Mouse (Mus musculus) kidney, postnatal 0 days (tissue): ENCODE results near the gene Dpm2. TPM values are rescaled to one million over a fixed set of nuclear protein-coding genes. Genes with fewer than 3 reads are reported as not detected.

ENCODE experiments used
- ATAC-seq: fragments of 200-750 bp; cut with Nextera tagmentation; replicated peaks from 2 replicates; pipeline ENCODE4 v1.8.0; 2017; ENCODE audit warnings: low read depth, moderate number of reproducible peaks, moderate TSS enrichment, moderate library complexity; ENCODE audit not compliant: low FRiP score
- DNase-seq: peaks from one replicate; pipeline ENCODE4 v3.0.0-alpha.2; 2016; ENCODE audit warnings: low spot score
- H3K27ac ChIP-seq: fragments of 300-500 bp; sonication (generic); 2 replicates; pipeline ENCODE4 v1.5.1; 2014; ENCODE audit warnings: mild to moderate bottlenecking
- H3K27me3 ChIP-seq: fragments of 300-500 bp; sonication (generic); 2 replicates; pipeline ENCODE4 v1.6.1; 2014; ENCODE audit warnings: low read length, mixed read lengths; ENCODE audit not compliant: insufficient read depth
- H3K36me3 ChIP-seq: fragments of 300-500 bp; sonication (generic); 2 replicates; pipeline ENCODE4 v1.6.1; 2014; ENCODE audit warnings: low read length, mixed read lengths; ENCODE audit not compliant: insufficient read depth
- H3K4me1 ChIP-seq: fragments of 300-500 bp; sonication (generic); replicated peaks from 2 replicates; pipeline ENCODE4 v1.6.1; 2014; ENCODE audit warnings: antibody characterized with exemption, low read length, mixed read lengths; ENCODE audit not compliant: insufficient read depth
- H3K4me2 ChIP-seq: fragments of 300-500 bp; sonication (generic); 2 replicates; pipeline ENCODE4 v1.6.1; 2014; ENCODE audit warnings: mild to moderate bottlenecking, low read length, moderate library complexity, mixed read lengths
- H3K4me3 ChIP-seq: fragments of 300-500 bp; sonication (generic); replicated peaks from 2 replicates; pipeline ENCODE4 v1.5.1; 2014; ENCODE audit warnings: low read depth, low read length
- H3K9ac ChIP-seq: fragments of 300-500 bp; sonication (generic); 2 replicates; pipeline ENCODE4 v1.6.1; 2014; ENCODE audit warnings: low read depth, low read length
- H3K9me3 ChIP-seq: fragments of 300-500 bp; sonication (generic); replicated peaks from 2 replicates; pipeline ENCODE4 v1.6.1; 2016; ENCODE audit warnings: low read length, inconsistent platforms, mixed read lengths
- CTCF ChIP-seq: IDR thresholded peaks from 2 replicates; pipeline ENCODE4 v1.5.1; 2016; ENCODE audit warnings: antibody characterized with exemption, low read depth, mild to moderate bottlenecking, moderate library complexity
- WGBS: fragments of 180-500 bp; shearing (Covaris S2); extraction: QIAGEN DNeasy Blood & Tissue Kit; methylation state at CpG from one replicate; pipeline ENCODE4 v1.1.7; 2014; 5-methylcytosine and 5-hydroxymethylcytosine counted together
- polyA plus RNA-seq: library from polyadenylated mRNA; unstranded; fragments of >200 nt; fragmentation: Nextera tagmentation; extraction: Ambion mirVana; gene quantifications from 2 replicates; pipeline ENCODE4 v1.2.1, GENCODE M21; 2015

Gene Dpm2
- polyA plus RNA-seq, 1 experiment from 2014 or later = 110 TPM

GRCm38 (mm10) chr2:32541986-32542573, 28.6 kb upstream of the Dpm2 start:
- H3K4me2 ChIP-seq = no peak overlapping the region
- ATAC-seq = no peak
- TF ChIP-seq CTCF = no peak
- H3K9ac ChIP-seq = no peak overlapping the region
- H3K27me3 ChIP-seq = no peaks in the 10 kb centered on the region
- no peak overlapping the region for H3K27ac ChIP-seq
- no peak overlapping the region for H3K4me3 ChIP-seq
- WGBS = 83% methylated on average over 4 of the region's 4 CpGs
- DNase-seq = no peak
- H3K36me3 ChIP-seq = 0 out of 2 replicates have a peak, but pooled peaks cover 2% of the 10 kb centered on the region
- H3K9me3 ChIP-seq = no peaks in the 10 kb centered on the region
- peaks cover 26% of the 10 kb centered on the region for H3K4me1 ChIP-seq

GRCm38 (mm10) chr2:32543031-32543449, 27.6 kb upstream of the Dpm2 start:
- WGBS = 77% methylated on average over 3 of the region's 3 CpGs
- DNase-seq (no peak), ATAC-seq (no peak)
- no peak overlapping the region for H3K27ac ChIP-seq
- 0 out of 2 replicates have a peak, but pooled peaks cover 2% of the 10 kb centered on the region for H3K36me3 ChIP-seq
- H3K9me3 ChIP-seq = no peaks in the 10 kb centered on the region
- H3K27me3 ChIP-seq = no peaks in the 10 kb centered on the region
- no peak overlapping the region for H3K4me3 ChIP-seq
- no peak for TF ChIP-seq CTCF
- H3K9ac ChIP-seq = no peak overlapping the region
- peaks cover 18% of the 10 kb centered on the region; the same call in 1 of the 2 replicates for H3K4me1 ChIP-seq
- H3K4me2 ChIP-seq = no peak overlapping the region

GRCm38 (mm10) chr2:32546951-32547350, 23.7 kb upstream of the Dpm2 start:
- WGBS = 100% methylated on average over 1 of the region's 1 CpGs
- ATAC-seq (no peak), DNase-seq (no peak)
- Histone ChIP-seq H3K9ac (no peak overlapping the region), H3K27ac (no peak overlapping the region), H3K27me3 (no peaks in the 10 kb centered on the region), H3K4me2 (no peak overlapping the region), H3K4me3 (no peak overlapping the region), H3K4me1 (peaks cover 6% of the 10 kb centered on the region; the same call in 1 of the 2 replicates), H3K36me3 (no peaks in the 10 kb centered on the region), H3K9me3 (no peaks in the 10 kb centered on the region)
- no peak for TF ChIP-seq CTCF

DNA sequence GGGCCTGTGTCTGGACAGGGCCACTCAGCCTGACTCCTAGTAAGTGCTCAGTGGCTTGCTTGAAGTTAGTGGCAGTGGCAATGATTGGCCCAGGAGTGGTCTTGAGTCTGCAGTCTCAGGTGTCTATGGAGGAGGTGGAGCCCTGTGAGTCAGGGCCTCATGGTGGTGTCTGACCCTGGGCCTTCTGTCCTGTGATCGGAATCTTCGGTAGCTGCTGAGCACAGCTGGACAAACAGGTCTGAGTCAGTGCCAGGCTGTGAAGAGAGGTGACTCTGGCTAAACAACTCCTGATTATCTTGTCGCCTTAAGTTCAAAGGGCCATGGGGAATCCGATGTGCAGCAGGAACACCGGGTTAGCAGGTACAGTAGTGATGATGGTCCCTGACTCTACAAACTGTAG, 23.3 kb upstream of the Dpm2 start:
- Histone ChIP-seq H3K27ac (no peak overlapping the region), H3K4me3 (no peak overlapping the region), H3K4me1 (peaks cover 6% of the 10 kb centered on the region; the same call in 1 of the 2 replicates), H3K27me3 (no peaks in the 10 kb centered on the region), H3K36me3 (no peaks in the 10 kb centered on the region), H3K4me2 (no peak overlapping the region), H3K9ac (no peak overlapping the region), H3K9me3 (no peaks in the 10 kb centered on the region)
- DNase-seq (no peak), ATAC-seq (peak; percentile 64; the same call in 1 of the 2 replicates)
- 61% methylated on average over 5 of the region's 5 CpGs for WGBS
- no peak for TF ChIP-seq CTCF

GRCm38 (mm10) chr2:32547964-32548739, 22.5 kb upstream of the Dpm2 start:
- DNase-seq (no peak), ATAC-seq (no peak)
- Histone ChIP-seq H3K9me3 (no peaks in the 10 kb centered on the region), H3K27me3 (no peaks in the 10 kb centered on the region), H3K4me3 (no peak overlapping the region), H3K9ac (no peak overlapping the region), H3K4me2 (no peak overlapping the region), H3K36me3 (no peaks in the 10 kb centered on the region), H3K4me1 (peaks cover 2% of the 10 kb centered on the region; the same call in 1 of the 2 replicates), H3K27ac (peak overlapping the region; percentile 31; the same call in 1 of the 2 replicates)
- TF ChIP-seq CTCF = no peak
- 79% methylated on average over 7 of the region's 7 CpGs for WGBS

- TF ChIP-seq CTCF = no peak
- 62% methylated on average over 9 of the region's 9 CpGs for WGBS
- Histone ChIP-seq H3K27me3 (no peaks in the 10 kb centered on the region), H3K4me2 (no peak overlapping the region), H3K36me3 (no peaks in the 10 kb centered on the region), H3K9me3 (no peaks in the 10 kb centered on the region), H3K4me3 (no peak overlapping the region), H3K27ac (no peak overlapping the region; the same call in 1 of the 2 replicates), H3K9ac (no peak overlapping the region), H3K4me1 (no peaks in the 10 kb centered on the region; the same call in 1 of the 2 replicates)
- ATAC-seq (no peak), DNase-seq (no peak)
These were observed 21.5 kb upstream of the Dpm2 start for GRCm38 (mm10) chr2:32549171-32549570.
